Mouse (Mus musculus): Measurements from ENCODE around the gene Antxr1.

DNA sequence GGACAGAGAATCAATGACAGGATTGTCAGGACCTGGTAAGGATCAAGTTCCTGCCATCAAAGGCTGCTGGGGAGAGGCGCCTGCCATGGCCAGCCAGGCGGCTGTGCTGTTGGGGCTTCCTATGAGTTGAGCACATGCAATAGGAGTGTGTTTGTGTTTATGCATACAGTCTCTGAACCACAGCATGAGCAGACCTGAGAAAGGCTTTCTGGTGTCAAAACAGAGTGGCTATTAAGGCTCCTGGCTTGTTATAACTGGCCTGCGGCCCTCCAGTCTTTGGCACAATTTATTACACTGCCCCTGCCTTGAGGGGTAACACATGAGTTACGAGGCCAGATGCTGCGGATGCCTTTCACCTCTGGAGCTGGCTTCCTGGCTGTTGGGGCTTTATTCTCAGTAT, 175.4 kb downstream of the Antxr1 start:
- TF ChIP-seq POLR2A (IDR thresholded peaks at IDR 0.05; ENCODE audit: insufficient read depth, low read depth, low read length) (no peak), CTCF (IDR thresholded peaks at IDR 0.05; ENCODE audit: insufficient read depth, low read depth, low read length) (no peak)

All from olfactory bulb, adult 2 months (tissue).